Mouse (Mus musculus): Measurements from ENCODE around the gene Slc35f2. TPM values are rescaled to one million over a fixed set of nuclear protein-coding genes. Genes with fewer than 3 reads are reported as not detected.
A peak's percentile ranks its signal among the peaks of the same experiment; 100 is the strongest.

Gene Slc35f2
- polyA plus RNA-seq, 1 experiment from 2014 or later: 29.8 TPM

DNA sequence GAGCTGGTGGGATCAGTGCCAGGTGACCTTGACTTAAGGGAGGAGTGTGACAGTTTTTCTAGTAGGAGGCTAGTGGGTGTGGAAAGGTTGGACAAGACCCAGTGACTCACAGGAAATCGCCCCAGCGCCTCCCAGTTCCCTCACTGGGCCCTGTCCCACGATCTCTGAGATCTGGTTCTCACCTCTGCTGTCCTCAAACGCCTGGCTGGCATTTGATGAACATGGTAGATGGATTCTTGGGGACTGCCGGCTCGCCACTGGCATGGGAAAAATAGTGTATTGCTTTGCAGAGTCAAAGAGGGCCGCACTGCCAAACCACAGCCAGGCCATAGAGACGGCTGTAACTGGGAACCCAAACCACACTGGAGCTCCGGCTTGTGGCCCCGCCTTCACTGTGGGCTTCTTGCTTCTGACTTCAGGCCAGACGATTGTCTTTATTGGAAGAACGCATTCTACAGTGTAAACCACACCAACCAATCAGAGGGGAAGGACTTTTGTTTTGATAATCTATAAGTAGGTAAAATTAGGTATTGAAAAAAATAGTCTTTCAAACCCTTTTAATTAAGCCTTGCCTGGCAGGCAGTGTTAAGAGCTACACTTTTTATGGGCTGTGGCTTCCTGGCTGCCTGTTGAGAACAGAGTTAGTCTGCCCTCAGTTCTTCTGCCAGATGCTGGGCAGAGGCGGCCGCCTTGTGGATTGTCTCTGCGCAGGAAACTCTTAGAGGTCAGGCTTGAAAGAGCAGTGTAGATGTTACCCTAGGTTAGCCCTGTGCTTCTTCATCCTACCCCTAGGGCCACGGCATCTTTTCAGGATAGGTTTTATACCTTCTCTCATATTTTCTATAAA, 15.4 kb downstream of the Slc35f2 start:
- H3K4me3 ChIP-seq (replicated peaks): no peak overlapping the region
- no peak overlapping the region for H3K9ac ChIP-seq (replicated peaks)
- no peaks in the 10 kb centered on the region for H3K27me3 ChIP-seq (replicated peaks)
- H3K36me3 ChIP-seq: no peaks in the 10 kb centered on the region
- 79% methylated on average over 16 of the region's 16 CpGs for WGBS
- no peak overlapping the region for H3K4me2 ChIP-seq
- ATAC-seq (ENCODE audit: low FRiP score): no peak
- H3K9me3 ChIP-seq (replicated peaks): no peaks in the 10 kb centered on the region
- H3K27ac ChIP-seq (replicated peaks): peak overlapping the region; percentile 48; the same call in 1 of the 2 replicates
- H3K4me1 ChIP-seq: peaks cover 8% of the 10 kb centered on the region; the same call in 1 of the 2 replicates

DNA sequence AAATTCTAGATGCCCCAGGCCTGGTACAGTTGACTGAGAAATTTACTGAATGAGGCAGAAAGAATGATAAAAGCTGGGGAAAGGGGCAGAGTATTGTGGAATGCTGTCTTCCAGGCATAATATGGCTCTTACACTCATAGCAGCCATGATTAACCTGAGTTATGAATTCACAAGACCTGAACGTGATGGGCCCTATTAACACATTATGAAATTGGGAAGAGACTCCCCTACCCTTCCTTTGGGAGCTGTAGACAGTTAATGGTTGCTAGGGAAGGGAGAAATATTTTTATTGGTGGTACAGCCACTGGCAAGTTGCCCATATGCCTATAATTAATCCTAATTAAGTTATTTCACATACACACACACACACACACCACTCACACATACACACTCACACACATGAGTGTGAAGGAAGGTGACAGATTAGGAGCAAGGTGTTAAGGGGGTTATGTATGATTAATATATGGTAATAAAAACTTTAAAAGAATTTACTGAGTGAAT, 22.5 kb downstream of the Slc35f2 start:
- no peak overlapping the region for H3K4me3 ChIP-seq (replicated peaks)
- no peaks in the 10 kb centered on the region for H3K9me3 ChIP-seq (replicated peaks)
- H3K4me2 ChIP-seq: no peak overlapping the region
- no peak for ATAC-seq (ENCODE audit: low FRiP score)
- no peaks in the 10 kb centered on the region for H3K27me3 ChIP-seq (replicated peaks)
- no peaks in the 10 kb centered on the region for H3K36me3 ChIP-seq
- H3K4me1 ChIP-seq: peaks cover 23% of the 10 kb centered on the region
- WGBS: 16% methylated on average over 1 of the region's 1 CpGs
- H3K27ac ChIP-seq (replicated peaks): peak overlapping the region; percentile 42
- no peak overlapping the region for H3K9ac ChIP-seq (replicated peaks)

DNA sequence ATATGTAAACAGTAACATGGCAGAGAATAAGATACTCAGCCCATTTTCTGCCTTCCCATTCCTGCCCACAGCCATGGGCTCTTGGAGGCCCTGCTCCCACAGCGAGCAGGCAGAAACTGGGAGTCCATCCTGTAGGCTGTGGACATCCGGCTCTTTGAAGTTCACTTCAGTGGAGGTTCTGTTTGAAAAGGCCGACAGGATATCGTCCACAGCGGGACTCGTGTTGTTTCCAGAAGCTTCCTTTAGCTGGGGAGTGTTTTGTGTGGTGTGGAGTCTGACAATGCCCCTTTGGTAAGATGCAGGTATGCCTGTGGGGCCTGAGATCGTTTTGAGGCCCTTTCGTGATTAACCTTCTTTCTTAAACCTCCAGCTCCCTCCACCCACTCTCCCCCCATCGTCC, 23.2 kb downstream of the Slc35f2 start:
- Histone ChIP-seq H3K4me3 (replicated peaks) (no peak overlapping the region), H3K4me2 (no peak overlapping the region), H3K36me3 (no peaks in the 10 kb centered on the region), H3K27me3 (replicated peaks) (no peaks in the 10 kb centered on the region), H3K4me1 (peaks cover 19% of the 10 kb centered on the region), H3K9ac (replicated peaks) (no peak overlapping the region), H3K27ac (replicated peaks) (peak overlapping the region; percentile 60; the same call in 1 of the 2 replicates), H3K9me3 (replicated peaks) (no peaks in the 10 kb centered on the region)
- ATAC-seq (ENCODE audit: low FRiP score): no peak
- WGBS: 48% methylated on average over 9 of the region's 9 CpGs

GRCm38 (mm10) chr9:53795351-53795750, 24.0 kb downstream of the Slc35f2 start:
- no peak overlapping the region for H3K4me2 ChIP-seq
- no peak overlapping the region for H3K27ac ChIP-seq (replicated peaks)
- peaks cover 19% of the 10 kb centered on the region for H3K4me1 ChIP-seq
- H3K4me3 ChIP-seq (replicated peaks): no peak overlapping the region
- no peak overlapping the region for H3K9ac ChIP-seq (replicated peaks)
- H3K27me3 ChIP-seq (replicated peaks): no peaks in the 10 kb centered on the region
- no peaks in the 10 kb centered on the region for H3K36me3 ChIP-seq
- ATAC-seq (ENCODE audit: low FRiP score): no peak
- no peaks in the 10 kb centered on the region for H3K9me3 ChIP-seq (replicated peaks)

DNA sequence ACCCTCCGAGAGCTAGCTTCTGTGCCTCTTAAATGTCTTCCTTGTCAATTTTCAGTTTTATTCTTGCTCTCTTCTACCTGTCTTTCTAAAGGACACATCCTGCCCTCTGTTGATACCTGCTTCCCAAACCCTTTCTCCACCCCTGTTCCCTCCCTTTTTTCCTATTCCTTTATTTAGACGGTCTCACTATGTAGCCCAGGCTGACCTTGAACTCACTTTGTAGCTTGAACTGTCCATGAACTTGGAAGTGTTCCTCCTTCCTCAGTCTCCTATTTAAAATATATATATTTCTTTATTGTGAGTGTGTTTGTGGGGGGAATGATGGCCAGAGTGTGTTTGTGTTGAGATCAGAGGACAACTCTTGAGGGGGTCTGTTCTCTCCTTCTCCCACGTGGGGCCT, 25.0 kb downstream of the Slc35f2 start:
- Histone ChIP-seq H3K9ac (replicated peaks) (no peak overlapping the region), H3K27me3 (replicated peaks) (no peaks in the 10 kb centered on the region), H3K9me3 (replicated peaks) (no peaks in the 10 kb centered on the region), H3K4me2 (no peak overlapping the region), H3K4me3 (replicated peaks) (no peak overlapping the region), H3K27ac (replicated peaks) (no peak overlapping the region), H3K36me3 (no peaks in the 10 kb centered on the region), H3K4me1 (peaks cover 19% of the 10 kb centered on the region)
- ATAC-seq (ENCODE audit: low FRiP score): no peak
- WGBS: 81% methylated on average over 3 of the region's 3 CpGs

- no peak overlapping the region for H3K27ac ChIP-seq (replicated peaks)
- no peaks in the 10 kb centered on the region for H3K9me3 ChIP-seq (replicated peaks)
- 83% methylated on average over 2 of the region's 2 CpGs for WGBS
- no peak overlapping the region for H3K9ac ChIP-seq (replicated peaks)
- no peaks in the 10 kb centered on the region for H3K27me3 ChIP-seq (replicated peaks)
- no peak overlapping the region for H3K4me2 ChIP-seq
- no peaks in the 10 kb centered on the region for H3K36me3 ChIP-seq
- H3K4me3 ChIP-seq (replicated peaks): no peak overlapping the region
- no peak for ATAC-seq (ENCODE audit: low FRiP score)
- peaks cover 19% of the 10 kb centered on the region for H3K4me1 ChIP-seq
These were observed 25.8 kb downstream of the Slc35f2 start for GRCm38 (mm10) chr9:53797141-53797540.

DNA sequence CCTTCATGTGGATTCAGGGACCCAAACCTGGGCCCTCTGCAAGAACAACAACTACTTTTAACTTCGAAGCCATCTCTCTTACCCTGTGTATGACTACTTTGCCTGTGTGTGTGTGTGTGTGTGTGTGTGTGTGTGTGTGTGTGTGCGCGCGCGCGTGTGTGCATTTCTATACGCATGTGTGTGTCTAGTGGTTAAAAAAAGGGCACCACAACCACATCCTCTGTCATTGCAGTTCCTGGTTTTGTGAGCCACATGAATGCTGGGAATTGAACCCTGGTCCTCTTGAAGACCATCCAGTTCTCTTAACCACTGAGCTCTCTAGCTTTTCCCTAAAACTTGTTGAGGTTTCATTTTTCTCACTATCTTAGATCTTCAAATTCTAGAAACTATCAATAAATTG, 31.6 kb downstream of the Slc35f2 start:
- H3K27me3 ChIP-seq (replicated peaks): no peaks in the 10 kb centered on the region

DNA sequence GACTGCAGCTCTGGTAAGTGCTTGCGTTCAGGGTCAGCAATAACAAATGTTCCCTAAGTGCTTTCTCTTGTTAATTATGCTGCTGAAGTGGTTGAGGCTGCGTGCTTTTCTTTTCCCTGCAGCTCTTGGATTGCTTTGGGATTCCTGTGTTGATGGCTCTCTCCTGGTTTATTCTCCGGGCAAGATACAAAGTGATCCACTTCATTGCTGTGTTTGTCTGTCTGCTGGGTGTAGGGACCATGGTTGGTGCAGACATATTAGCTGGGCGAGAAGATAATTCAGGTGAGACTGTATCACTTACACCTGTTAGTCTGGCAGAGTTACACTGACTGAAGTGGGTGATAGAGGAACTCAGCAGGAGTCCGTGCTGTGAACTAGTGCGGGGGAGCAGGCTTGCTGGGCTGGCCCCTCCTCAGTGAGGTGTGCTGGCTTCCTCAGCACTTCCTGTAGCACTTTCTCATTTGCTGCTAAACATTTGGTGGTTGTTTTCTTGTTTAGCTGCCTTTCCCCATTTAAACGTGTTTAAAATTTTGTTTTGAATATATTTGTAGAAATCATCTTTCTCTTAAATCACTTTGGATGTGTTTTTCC, 35.3 kb downstream of the Slc35f2 start:
- H3K4me3 ChIP-seq (replicated peaks): no peak overlapping the region
- H3K36me3 ChIP-seq: 0 out of 2 replicates have a peak, but pooled peaks cover 2% of the 10 kb centered on the region
- H3K27me3 ChIP-seq (replicated peaks): no peaks in the 10 kb centered on the region
- H3K9ac ChIP-seq (replicated peaks): no peak overlapping the region
- no peak overlapping the region for H3K4me2 ChIP-seq
- no peak for ATAC-seq (ENCODE audit: low FRiP score)
- WGBS: 15% methylated on average over 7 of the region's 7 CpGs
- H3K4me1 ChIP-seq: peaks cover 7% of the 10 kb centered on the region
- H3K9me3 ChIP-seq (replicated peaks): no peaks in the 10 kb centered on the region
- 0 out of 2 replicates have a peak overlapping the region, but pooled peaks have one; percentile 7 for H3K27ac ChIP-seq (replicated peaks)

More for the DNA sequence above, 31.6 kb downstream of the Slc35f2 start:
- WGBS: 94% methylated on average over 7 of the region's 7 CpGs
- H3K4me1 ChIP-seq: peaks cover 7% of the 10 kb centered on the region
- no peak for ATAC-seq (ENCODE audit: low FRiP score)
- H3K9ac ChIP-seq (replicated peaks): no peak overlapping the region
- H3K4me3 ChIP-seq (replicated peaks): no peak overlapping the region
- no peaks in the 10 kb centered on the region for H3K36me3 ChIP-seq
- H3K4me2 ChIP-seq: no peak overlapping the region
- no peak overlapping the region for H3K27ac ChIP-seq (replicated peaks)
- H3K9me3 ChIP-seq (replicated peaks): no peaks in the 10 kb centered on the region

DNA sequence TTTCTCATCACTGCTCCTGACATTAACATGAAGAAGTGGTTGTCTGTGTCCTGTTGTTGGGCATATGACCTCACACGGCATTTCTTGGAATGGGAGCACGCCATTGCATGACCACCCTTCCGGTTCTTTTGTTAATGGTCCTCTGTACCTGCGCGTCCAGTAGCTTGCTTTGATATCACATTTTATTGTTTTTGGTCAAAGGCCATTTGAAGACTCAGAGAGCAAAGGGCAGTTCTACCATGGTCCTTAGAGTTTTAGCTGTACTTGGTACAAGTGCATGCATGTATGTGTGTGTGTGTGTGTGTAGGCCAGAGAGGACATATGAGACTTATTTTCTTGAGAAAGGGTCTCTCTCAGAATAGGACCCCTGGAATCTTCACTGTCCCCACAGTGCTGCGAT, 42.1 kb downstream of the Slc35f2 start:
- Histone ChIP-seq H3K9me3 (replicated peaks) (no peaks in the 10 kb centered on the region), H3K9ac (replicated peaks) (no peak overlapping the region), H3K4me1 (no peaks in the 10 kb centered on the region), H3K4me3 (replicated peaks) (no peak overlapping the region), H3K36me3 (0 out of 2 replicates have a peak, but pooled peaks cover 3% of the 10 kb centered on the region), H3K27ac (replicated peaks) (no peak overlapping the region), H3K27me3 (replicated peaks) (no peaks in the 10 kb centered on the region), H3K4me2 (no peak overlapping the region)
- no peak for ATAC-seq (ENCODE audit: low FRiP score)
- 93% methylated on average over 6 of the region's 6 CpGs for WGBS

- H3K36me3 ChIP-seq: no peaks in the 10 kb centered on the region
- H3K27ac ChIP-seq (replicated peaks): no peak overlapping the region
- H3K27me3 ChIP-seq (replicated peaks): no peaks in the 10 kb centered on the region
- no peak overlapping the region for H3K4me3 ChIP-seq (replicated peaks)
- no peaks in the 10 kb centered on the region for H3K9me3 ChIP-seq (replicated peaks)
- 36% methylated on average over 4 of the region's 4 CpGs for WGBS
- no peak overlapping the region for H3K9ac ChIP-seq (replicated peaks)
- no peak overlapping the region for H3K4me2 ChIP-seq
- no peak for ATAC-seq (ENCODE audit: low FRiP score)
- no peaks in the 10 kb centered on the region for H3K4me1 ChIP-seq
These were observed 47.4 kb downstream of the Slc35f2 start for GRCm38 (mm10) chr9:53818760-53819159.

GRCm38 (mm10) chr9:53825318-53825717, 54.0 kb downstream of the Slc35f2 start:
- H3K9ac ChIP-seq (replicated peaks): no peak overlapping the region
- no peaks in the 10 kb centered on the region for H3K9me3 ChIP-seq (replicated peaks)
- no peaks in the 10 kb centered on the region for H3K36me3 ChIP-seq
- peak overlapping the region; percentile 23; the same call in 1 of the 2 replicates for H3K4me2 ChIP-seq
- no peak for ATAC-seq (ENCODE audit: low FRiP score)
- H3K27me3 ChIP-seq (replicated peaks): no peaks in the 10 kb centered on the region
- H3K27ac ChIP-seq (replicated peaks): no peak overlapping the region
- H3K4me3 ChIP-seq (replicated peaks): no peak overlapping the region
- peaks cover 6% of the 10 kb centered on the region for H3K4me1 ChIP-seq
- WGBS: 12% methylated on average over 9 of the region's 9 CpGs
